Mouse (Mus musculus): ENCODE measurements around the gene Adgrb3. TPM values are rescaled to one million over a fixed set of nuclear protein-coding genes. Genes with fewer than 3 reads are reported as not detected.

The Adgrb3 gene
- polyA plus RNA-seq (2012; rRNA removed) = 0.05 and 0.08 TPM in 2 replicates

DNA sequence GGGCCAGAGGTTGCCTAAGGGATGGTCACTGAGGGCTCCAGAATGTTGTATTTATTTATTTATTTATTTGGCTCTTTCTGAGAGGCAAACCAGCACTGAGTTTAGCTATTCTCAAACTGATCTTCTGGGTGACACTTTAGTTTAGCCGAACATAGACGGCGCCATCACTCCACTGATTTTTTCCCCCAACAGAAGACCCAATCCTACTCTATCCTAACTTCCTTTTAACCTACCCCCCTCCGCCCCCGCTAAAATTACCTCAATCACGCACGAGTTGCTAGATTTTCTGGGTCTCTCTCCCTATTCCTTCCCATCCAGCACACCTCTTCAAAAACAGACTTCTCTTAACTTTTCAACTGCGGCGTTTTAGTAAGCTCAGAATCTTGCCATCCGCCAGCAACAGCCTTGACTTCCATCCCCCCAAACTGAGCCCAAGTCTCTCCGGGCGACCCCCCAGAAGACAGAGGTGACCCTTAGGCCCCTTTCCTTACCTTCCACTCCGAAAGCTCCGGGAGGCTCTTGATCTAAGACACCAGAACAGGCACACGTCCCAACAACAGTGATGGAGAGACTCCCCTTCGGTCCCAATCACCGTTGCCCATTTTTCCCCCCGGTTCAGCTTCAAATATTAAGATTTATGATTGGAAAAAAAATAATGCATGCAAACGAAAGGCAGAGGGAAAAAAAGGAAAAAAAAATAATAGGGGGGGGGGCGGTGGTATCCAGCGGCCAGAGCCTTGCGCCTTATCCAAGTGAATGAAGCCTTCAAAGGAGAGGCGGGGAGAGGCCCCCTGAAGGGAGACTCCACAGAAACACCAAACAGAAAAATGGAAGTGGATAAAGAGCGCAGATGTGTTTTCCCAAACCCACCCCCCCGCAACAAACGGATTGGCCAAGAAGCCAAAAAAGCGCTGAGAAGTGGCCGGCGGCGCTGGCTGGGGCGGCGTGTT, at the start of gene Adgrb3:
TSS of gene Adgrb3 (minus strand) at position 737 of the 950 bp plus-strand sequence.
- WGBS = 12% methylated on average over 32 of the region's 32 CpGs
- H3K27ac ChIP-seq (ENCODE audit: insufficient read depth, low read length) = no peak within 1 kb of the TSS
- H3K27me3 ChIP-seq (ENCODE audit: control insufficient read depth, insufficient read depth, low read length) = no peaks in the 10 kb centered on the region
- no peaks in the 10 kb centered on the region for H3K36me3 ChIP-seq (ENCODE audit: control insufficient read depth, insufficient read depth, low read length)
- no peak for DNase-seq (ENCODE audit: low read depth in 1 of 2, low spot score in 2 of 2)
- no peaks in the 10 kb centered on the region for H3K4me1 ChIP-seq (ENCODE audit: control insufficient read depth, insufficient read depth, insufficient read length)
- no peak within 1 kb of the TSS for H3K4me3 ChIP-seq (ENCODE audit: extremely low read depth, insufficient read depth, insufficient read length)
- no peak for TF ChIP-seq CTCF (IDR thresholded peaks at IDR 0.05; ENCODE audit: extremely low read depth, insufficient read depth, insufficient read length, insufficient replicate concordance)
- TF ChIP-seq POLR2A (IDR thresholded peaks at IDR 0.05; ENCODE audit: low read depth, low read length) = no peak

DNA sequence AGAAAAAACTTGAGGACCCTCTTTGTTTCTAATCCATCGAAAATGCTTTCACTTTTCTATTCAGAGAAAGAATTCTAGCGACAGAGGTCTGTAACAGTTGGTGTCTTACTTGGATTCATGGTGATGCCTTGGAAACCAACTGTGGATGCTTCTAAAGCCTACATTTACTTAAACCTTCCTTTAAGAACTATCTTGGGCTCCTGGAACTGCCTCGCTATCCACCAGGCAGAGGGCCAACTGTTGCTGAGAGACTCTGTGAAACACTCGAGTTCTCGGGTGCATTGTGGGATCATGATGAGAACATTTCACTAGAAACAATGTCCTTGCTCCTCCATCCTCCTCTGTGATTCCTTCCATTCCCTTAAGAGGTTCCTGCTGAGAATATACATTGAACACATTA, 48.0 kb upstream of the Adgrb3 start:
- Histone ChIP-seq H3K27me3 (ENCODE audit: control insufficient read depth, insufficient read depth, low read length) (no peaks in the 10 kb centered on the region), H3K4me1 (ENCODE audit: control insufficient read depth, insufficient read depth, insufficient read length) (no peaks in the 10 kb centered on the region), H3K36me3 (ENCODE audit: control insufficient read depth, insufficient read depth, low read length) (no peaks in the 10 kb centered on the region), H3K4me3 (ENCODE audit: extremely low read depth, insufficient read depth, insufficient read length) (no peak overlapping the region), H3K27ac (ENCODE audit: insufficient read depth, low read length) (no peak overlapping the region)
- no peak for DNase-seq (ENCODE audit: low read depth in 1 of 2, low spot score in 2 of 2)
- WGBS = 91% methylated on average over 5 of the region's 5 CpGs
- no peak for TF ChIP-seq POLR2A (IDR thresholded peaks at IDR 0.05; ENCODE audit: low read depth, low read length)
- no peak for TF ChIP-seq CTCF (IDR thresholded peaks at IDR 0.05; ENCODE audit: extremely low read depth, insufficient read depth, insufficient read length, insufficient replicate concordance)

DNA sequence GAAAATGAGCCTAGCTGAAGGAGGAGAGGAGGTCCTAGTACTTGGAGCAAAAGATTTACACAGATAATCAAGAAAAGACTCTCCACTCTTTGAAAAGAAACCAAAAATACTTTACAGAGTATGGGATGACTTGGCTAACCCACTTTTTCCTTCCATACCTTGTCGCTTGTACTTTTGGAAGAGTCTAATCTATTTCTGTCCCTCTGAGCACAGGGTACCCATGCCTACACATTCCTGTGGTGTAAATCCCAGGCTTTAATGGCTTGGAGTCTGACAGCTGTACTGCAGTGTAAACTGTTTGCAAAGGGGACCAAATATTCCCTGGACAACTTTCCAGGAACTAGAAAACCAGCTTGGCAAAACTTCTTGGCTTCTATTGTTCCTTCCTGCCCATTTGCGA, 28.0 kb upstream of the Adgrb3 start:
- Histone ChIP-seq H3K4me1 (ENCODE audit: control insufficient read depth, insufficient read depth, insufficient read length) (no peaks in the 10 kb centered on the region), H3K4me3 (ENCODE audit: extremely low read depth, insufficient read depth, insufficient read length) (no peak overlapping the region), H3K36me3 (ENCODE audit: control insufficient read depth, insufficient read depth, low read length) (no peaks in the 10 kb centered on the region), H3K27me3 (ENCODE audit: control insufficient read depth, insufficient read depth, low read length) (no peaks in the 10 kb centered on the region), H3K27ac (ENCODE audit: insufficient read depth, low read length) (no peak overlapping the region)
- 90% methylated on average over 2 of the region's 2 CpGs for WGBS
- no peak for DNase-seq (ENCODE audit: low read depth in 1 of 2, low spot score in 2 of 2)
- TF ChIP-seq POLR2A (IDR thresholded peaks at IDR 0.05; ENCODE audit: low read depth, low read length) (no peak), CTCF (IDR thresholded peaks at IDR 0.05; ENCODE audit: extremely low read depth, insufficient read depth, insufficient read length, insufficient replicate concordance) (no peak)

DNA sequence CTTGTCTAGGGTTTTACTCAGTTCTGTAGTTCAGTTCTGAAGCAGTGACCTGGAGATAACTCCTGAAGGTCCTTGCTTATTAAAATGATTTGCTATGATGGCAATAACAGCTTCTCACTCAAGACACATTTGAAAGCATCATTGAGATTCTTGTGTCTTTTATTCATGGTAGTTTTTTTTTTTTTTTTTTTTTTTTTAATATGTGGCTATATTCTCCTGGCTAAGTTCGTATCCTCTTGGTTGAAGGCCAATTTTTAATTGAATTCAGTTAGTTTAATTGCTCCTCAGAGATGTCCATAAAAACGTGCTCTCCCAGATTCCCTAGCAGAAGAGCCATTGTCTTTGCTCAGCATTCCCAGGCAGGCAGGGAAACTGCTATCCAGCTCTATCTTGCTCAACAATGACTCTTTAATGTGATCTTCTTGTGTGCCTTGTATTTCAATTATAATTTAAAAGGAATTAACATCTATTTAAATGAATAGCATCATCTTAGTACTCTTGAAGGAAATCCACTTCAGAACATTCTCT, 25.0 kb upstream of the Adgrb3 start:
- TF ChIP-seq CTCF (IDR thresholded peaks at IDR 0.05; ENCODE audit: extremely low read depth, insufficient read depth, insufficient read length, insufficient replicate concordance) (no peak), POLR2A (IDR thresholded peaks at IDR 0.05; ENCODE audit: low read depth, low read length) (no peak)
- H3K27me3 ChIP-seq (ENCODE audit: control insufficient read depth, insufficient read depth, low read length) = no peaks in the 10 kb centered on the region
- DNase-seq (ENCODE audit: low read depth in 1 of 2, low spot score in 2 of 2) = no peak
- no peak overlapping the region for H3K4me3 ChIP-seq (ENCODE audit: extremely low read depth, insufficient read depth, insufficient read length)
- H3K36me3 ChIP-seq (ENCODE audit: control insufficient read depth, insufficient read depth, low read length) = no peaks in the 10 kb centered on the region
- 57% methylated on average over 2 of the region's 2 CpGs for WGBS
- no peak overlapping the region for H3K27ac ChIP-seq (ENCODE audit: insufficient read depth, low read length)
- H3K4me1 ChIP-seq (ENCODE audit: control insufficient read depth, insufficient read depth, insufficient read length) = no peaks in the 10 kb centered on the region

DNA sequence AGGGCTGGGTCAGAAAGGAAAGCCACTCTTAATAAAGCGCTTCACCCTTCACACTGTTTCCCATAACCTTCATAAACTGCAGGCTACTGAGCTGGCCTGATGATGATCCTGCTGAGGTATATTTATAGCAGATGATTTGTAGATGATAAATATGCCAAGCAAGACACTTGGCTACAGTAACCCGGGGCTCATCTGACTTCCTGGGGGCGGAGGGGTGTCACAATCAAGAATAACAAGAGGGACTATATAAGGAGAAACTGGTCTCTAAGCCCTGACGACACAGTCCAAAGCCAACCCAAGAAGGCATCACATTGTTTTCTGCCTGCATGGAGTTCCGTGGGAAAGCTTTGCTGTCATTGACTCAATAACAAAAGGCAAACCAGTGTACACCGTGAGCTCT, 2.8 kb upstream of the Adgrb3 start:
- Histone ChIP-seq H3K27ac (ENCODE audit: insufficient read depth, low read length) (no peak overlapping the region), H3K4me3 (ENCODE audit: extremely low read depth, insufficient read depth, insufficient read length) (no peak overlapping the region), H3K4me1 (ENCODE audit: control insufficient read depth, insufficient read depth, insufficient read length) (no peaks in the 10 kb centered on the region), H3K27me3 (ENCODE audit: control insufficient read depth, insufficient read depth, low read length) (no peaks in the 10 kb centered on the region), H3K36me3 (ENCODE audit: control insufficient read depth, insufficient read depth, low read length) (no peaks in the 10 kb centered on the region)
- no peak for DNase-seq (ENCODE audit: low read depth in 1 of 2, low spot score in 2 of 2)
- WGBS = 73% methylated on average over 6 of the region's 6 CpGs
- no peak for TF ChIP-seq CTCF (IDR thresholded peaks at IDR 0.05; ENCODE audit: extremely low read depth, insufficient read depth, insufficient read length, insufficient replicate concordance)

DNA sequence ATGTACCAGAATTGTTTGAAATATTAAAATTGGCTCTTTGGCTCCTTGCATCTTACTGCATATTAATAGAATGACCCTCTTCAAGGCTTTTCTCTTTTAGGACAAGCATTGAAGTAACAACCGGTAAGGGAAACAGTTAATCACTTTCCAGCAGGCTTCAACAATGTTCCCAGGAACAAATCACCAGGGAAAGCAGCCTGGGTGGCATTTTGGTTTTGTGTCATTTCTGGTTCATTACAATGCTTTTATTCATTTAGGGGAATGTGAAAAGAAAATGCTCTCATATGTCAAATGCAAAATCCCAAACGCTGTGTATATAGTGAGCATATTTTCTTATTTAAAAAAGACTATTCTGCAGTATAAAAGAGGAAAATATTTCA, 2.0 kb upstream of the Adgrb3 start:
- Histone ChIP-seq H3K36me3 (ENCODE audit: control insufficient read depth, insufficient read depth, low read length) (no peaks in the 10 kb centered on the region), H3K27me3 (ENCODE audit: control insufficient read depth, insufficient read depth, low read length) (no peaks in the 10 kb centered on the region), H3K4me3 (ENCODE audit: extremely low read depth, insufficient read depth, insufficient read length) (no peak overlapping the region), H3K4me1 (ENCODE audit: control insufficient read depth, insufficient read depth, insufficient read length) (no peaks in the 10 kb centered on the region), H3K27ac (ENCODE audit: insufficient read depth, low read length) (no peak overlapping the region)
- WGBS = 57% methylated on average over 2 of the region's 2 CpGs
- TF ChIP-seq CTCF (IDR thresholded peaks at IDR 0.05; ENCODE audit: extremely low read depth, insufficient read depth, insufficient read length, insufficient replicate concordance) = no peak
- TF ChIP-seq POLR2A (IDR thresholded peaks at IDR 0.05; ENCODE audit: low read depth, low read length) = no peak
- no peak for DNase-seq (ENCODE audit: low read depth in 1 of 2, low spot score in 2 of 2)
